Mouse (Mus musculus): ENCODE measurements at regions not wholly inside any gene's neighbourhood (a gene's known extent, or its start where the extent isn't known, plus 50 kb on each side); places are given as distances from the start of the nearest gene placed in this dataset.

DNA sequence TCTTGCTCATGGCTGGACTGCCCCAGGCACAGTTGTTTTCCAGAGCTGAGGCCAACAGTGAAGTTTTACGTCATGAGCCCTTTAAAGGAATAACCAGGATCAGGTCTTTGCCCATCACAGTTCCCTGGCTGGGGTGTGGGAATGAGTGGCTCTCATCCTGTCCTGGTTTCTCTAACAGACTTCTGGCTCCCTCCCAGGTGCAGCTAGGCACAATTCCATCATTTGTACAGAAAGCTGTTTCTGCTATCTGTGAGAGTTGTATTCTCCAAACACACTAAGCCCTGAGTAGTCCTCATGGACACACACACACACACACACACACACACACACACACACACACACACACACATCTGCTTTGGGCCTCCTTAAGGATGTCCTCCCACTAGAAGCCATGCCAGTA, 127.1 kb upstream of the Impad1 start:
- no peak for DNase-seq (ENCODE audit: low spot score)

DNA sequence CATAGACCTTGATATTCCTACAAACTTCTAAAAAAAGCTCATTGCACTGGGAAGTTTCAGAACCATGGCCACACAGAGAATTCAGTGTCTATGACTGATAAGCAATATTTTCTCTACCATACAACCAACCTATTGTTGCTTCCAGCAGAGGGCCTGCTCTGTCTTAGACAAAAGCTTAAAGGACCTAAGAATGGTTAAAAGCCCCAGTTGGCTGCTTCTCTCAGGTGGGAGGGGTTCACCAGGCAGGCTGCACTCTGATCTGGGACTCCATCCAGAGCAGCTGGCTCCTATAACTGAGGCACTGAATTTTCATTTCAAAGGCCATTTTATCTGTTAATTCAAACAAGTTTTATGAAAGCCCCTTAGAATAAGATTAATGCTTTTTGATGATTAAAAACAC, 82.1 kb upstream of the Impad1 start:
- no peak for DNase-seq (ENCODE audit: low spot score)

DNA sequence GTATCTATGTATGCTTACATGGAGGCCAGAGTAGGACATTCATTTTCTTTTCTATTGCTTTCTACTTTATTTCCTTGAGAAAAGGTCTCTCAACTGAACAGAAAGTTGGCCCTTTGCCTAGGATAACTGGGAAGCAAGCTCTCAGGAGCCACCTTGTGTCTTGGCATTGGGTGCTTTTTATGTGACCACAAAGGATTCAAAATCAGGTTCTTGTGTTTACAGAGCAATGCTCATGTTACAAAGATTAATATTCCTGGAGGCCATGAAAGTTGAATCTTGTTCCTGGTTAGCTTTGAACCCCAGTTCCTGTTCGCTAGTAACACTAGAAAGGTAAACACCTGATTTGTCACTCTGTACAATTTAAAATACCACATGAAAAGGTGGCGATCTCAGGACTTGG, 65.2 kb upstream of the Impad1 start:
- DNase-seq (ENCODE audit: low spot score): no peak

All from embryo, embryonic 10.5 days (tissue).